Mouse (Mus musculus): ENCODE data around the gene Vps9d1. TPM values are rescaled to one million over a fixed set of nuclear protein-coding genes. Genes with fewer than 3 reads are reported as not detected.
"Not testable (repeated sequence)": the region's sequence is repeated elsewhere in the genome, so short reads cannot be mapped to it uniquely, and the experiment has no call there.

The Vps9d1 gene
- polyA plus RNA-seq, 1 experiment from 2014 or later, result 47.2 TPM

DNA sequence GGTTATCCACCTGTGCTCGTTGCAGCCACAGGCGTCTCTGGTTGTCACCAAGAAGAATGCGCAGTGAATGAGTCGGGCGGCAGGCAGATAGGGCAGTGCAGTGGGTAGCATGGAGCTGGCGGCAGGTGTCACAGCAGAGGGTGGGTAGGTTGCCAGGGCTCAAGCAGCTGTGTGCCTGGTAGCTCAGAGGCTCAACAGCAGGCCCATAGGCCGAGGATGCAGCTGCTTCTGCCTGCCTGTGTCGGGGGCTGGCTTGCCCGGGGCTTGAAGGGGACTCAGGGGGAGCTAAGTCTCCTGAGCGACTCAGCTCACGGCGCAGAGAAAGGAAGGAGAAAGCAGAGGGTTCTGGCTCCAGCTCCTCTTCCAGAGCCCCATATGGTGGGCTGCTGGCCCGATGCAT lies 20.8 kb downstream of the Vps9d1 start:
- Histone ChIP-seq H3K27me3 (peaks cover 28% of the 10 kb centered on the region), H3K27ac (replicated peaks) (no peak overlapping the region), H3K9ac (replicated peaks) (no peak overlapping the region), H3K9me3 (no peaks in the 10 kb centered on the region), H3K4me2 (replicated peaks) (no peak overlapping the region), H3K36me3 (0 out of 2 replicates have a peak, but pooled peaks cover 11% of the 10 kb centered on the region), H3K4me1 (peaks cover 20% of the 10 kb centered on the region), H3K4me3 (no peak overlapping the region)
- 60% methylated on average over 13 of the region's 13 CpGs for WGBS
- ATAC-seq (replicated peaks), result no peak

GRCm38 (mm10) chr8:123232553-123232952 lies 21.6 kb downstream of the Vps9d1 start:
- H3K4me1 ChIP-seq, result peaks cover 20% of the 10 kb centered on the region
- no peak for ATAC-seq (replicated peaks)
- H3K4me2 ChIP-seq (replicated peaks), result no peak overlapping the region
- H3K27ac ChIP-seq (replicated peaks), result no peak overlapping the region
- no peak overlapping the region for H3K4me3 ChIP-seq
- H3K36me3 ChIP-seq, result 0 out of 2 replicates have a peak, but pooled peaks cover 13% of the 10 kb centered on the region
- H3K9me3 ChIP-seq, result no peaks in the 10 kb centered on the region
- WGBS, result 42% methylated on average over 7 of the region's 7 CpGs
- no peak overlapping the region for H3K9ac ChIP-seq (replicated peaks)
- peaks cover 28% of the 10 kb centered on the region for H3K27me3 ChIP-seq

- H3K27me3 ChIP-seq, result peaks cover 24% of the 10 kb centered on the region
- H3K4me2 ChIP-seq (replicated peaks), result no peak overlapping the region
- no peak overlapping the region for H3K27ac ChIP-seq (replicated peaks)
- no peaks in the 10 kb centered on the region for H3K9me3 ChIP-seq
- no peak overlapping the region for H3K4me3 ChIP-seq
- 50% methylated on average over 5 of the region's 5 CpGs for WGBS
- H3K9ac ChIP-seq (replicated peaks), result no peak overlapping the region
- no peak for ATAC-seq (replicated peaks)
- 0 out of 2 replicates have a peak, but pooled peaks cover 20% of the 10 kb centered on the region for H3K36me3 ChIP-seq
- H3K4me1 ChIP-seq, result peaks cover 20% of the 10 kb centered on the region
Observed at GRCm38 (mm10) chr8:123231742-123232141, 22.4 kb downstream of the Vps9d1 start.

- H3K4me3 ChIP-seq; H3K4me2 ChIP-seq (replicated peaks); H3K9ac ChIP-seq (replicated peaks); H3K9me3 ChIP-seq; H3K27ac ChIP-seq (replicated peaks); ATAC-seq (replicated peaks): not testable (repeated sequence)
- peaks cover 14% of the 10 kb centered on the region for H3K27me3 ChIP-seq
- 85% methylated on average over 11 of the region's 11 CpGs for WGBS
- H3K4me1 ChIP-seq, result peaks cover 15% of the 10 kb centered on the region
- H3K36me3 ChIP-seq, result 0 out of 2 replicates have a peak, but pooled peaks cover 20% of the 10 kb centered on the region
Observed at GRCm38 (mm10) chr8:123230326-123230725, 23.8 kb downstream of the Vps9d1 start.

DNA sequence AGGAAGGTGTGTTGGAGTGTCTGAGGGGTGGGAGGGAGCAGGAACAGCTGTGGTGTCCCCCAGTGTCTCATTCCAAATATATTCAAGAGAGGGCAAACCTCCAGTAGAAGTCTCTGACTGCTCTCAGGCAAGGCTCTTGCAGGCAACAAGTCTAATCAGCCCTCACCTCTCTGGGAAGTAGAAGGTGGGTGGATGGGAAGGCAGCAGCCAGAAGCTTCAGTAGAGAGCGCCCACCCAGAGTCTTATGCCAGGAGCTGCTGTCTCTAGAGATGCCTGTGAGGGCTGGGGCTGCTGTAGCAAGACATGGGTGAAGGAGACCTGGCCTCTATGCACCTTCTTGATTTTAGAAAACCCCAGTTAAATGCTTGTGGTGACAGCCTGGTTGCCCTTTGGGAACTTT lies 25.7 kb downstream of the Vps9d1 start:
- H3K9me3 ChIP-seq, result no peaks in the 10 kb centered on the region

DNA sequence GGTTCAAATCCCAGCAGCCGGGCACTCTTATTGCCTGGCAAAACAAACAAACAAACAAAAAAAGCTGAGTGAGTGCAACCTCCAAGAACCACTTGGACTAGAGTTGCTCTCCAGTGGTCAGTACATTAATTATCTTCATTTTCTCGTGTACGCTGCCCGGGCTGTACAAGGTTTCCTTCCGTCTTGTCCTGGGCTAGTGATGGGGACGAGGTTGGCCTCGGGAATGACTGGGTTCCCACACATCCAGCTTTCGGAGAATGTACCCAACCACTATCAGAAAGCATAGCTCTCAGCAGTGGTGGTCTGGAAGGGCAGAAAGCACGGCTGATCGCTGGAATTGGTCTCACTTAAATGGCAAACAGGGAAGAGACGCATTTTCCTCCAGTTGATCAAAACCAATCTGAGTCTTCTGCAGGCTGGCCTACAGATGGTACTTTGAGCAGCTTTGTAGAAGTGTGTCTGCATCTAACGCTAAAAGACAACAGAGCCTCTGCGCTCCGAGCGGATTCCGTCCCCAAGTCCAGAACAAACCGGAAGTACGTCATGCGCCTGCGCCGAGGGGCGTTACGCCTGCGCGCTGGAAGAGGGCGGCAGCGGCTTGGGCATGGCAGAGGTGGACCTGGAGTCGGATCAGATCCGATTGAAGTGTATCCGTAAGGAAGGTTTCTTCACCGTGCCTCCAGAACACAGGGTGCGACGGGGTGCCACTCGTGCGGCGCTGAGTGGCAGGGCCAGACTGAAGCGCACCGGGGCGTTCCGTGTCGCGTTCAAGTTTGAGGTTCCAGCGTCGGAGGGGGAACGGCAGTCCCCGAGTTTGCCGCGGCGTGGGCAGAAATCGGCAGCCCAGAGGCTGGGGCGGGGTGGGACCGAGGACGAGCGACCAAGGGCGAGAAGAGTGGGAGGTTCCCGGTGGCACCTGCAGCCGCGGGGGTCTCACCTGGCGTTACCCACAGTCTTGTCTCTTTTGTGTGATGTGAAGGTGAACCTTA lies 29.6 kb downstream of the Vps9d1 start, which contains the start of gene Cdk10:
Gene Cdk10 (plus strand): TSS at position 565 of the 989 bp plus-strand sequence.
- 4% methylated on average over 59 of the region's 59 CpGs for WGBS
- H3K4me3 ChIP-seq, result peak within 1 kb of the TSS; percentile 83
- H3K27ac ChIP-seq (replicated peaks), result peak within 1 kb of the TSS; percentile 84
- no peaks in the 10 kb centered on the region for H3K9me3 ChIP-seq
- H3K36me3 ChIP-seq, result 0 out of 2 replicates have a peak, but pooled peaks cover 16% of the 10 kb centered on the region
- peaks cover 17% of the 10 kb centered on the region for H3K4me1 ChIP-seq
- H3K4me2 ChIP-seq (replicated peaks), result peak within 1 kb of the TSS; percentile 98
- ATAC-seq (replicated peaks), result peak; percentile 93
- H3K9ac ChIP-seq (replicated peaks), result peak within 1 kb of the TSS; percentile 83
- H3K27me3 ChIP-seq, result no peaks in the 10 kb centered on the region

More for the DNA sequence above, 25.7 kb downstream of the Vps9d1 start:
- no peak for ATAC-seq (replicated peaks)
- Histone ChIP-seq H3K4me1 (peaks cover 17% of the 10 kb centered on the region), H3K4me2 (replicated peaks) (no peak overlapping the region), H3K4me3 (no peak overlapping the region), H3K27me3 (no peaks in the 10 kb centered on the region), H3K9ac (replicated peaks) (no peak overlapping the region), H3K27ac (replicated peaks) (no peak overlapping the region), H3K36me3 (0 out of 2 replicates have a peak, but pooled peaks cover 20% of the 10 kb centered on the region)
- 100% methylated on average over 1 of the region's 1 CpGs for WGBS

DNA sequence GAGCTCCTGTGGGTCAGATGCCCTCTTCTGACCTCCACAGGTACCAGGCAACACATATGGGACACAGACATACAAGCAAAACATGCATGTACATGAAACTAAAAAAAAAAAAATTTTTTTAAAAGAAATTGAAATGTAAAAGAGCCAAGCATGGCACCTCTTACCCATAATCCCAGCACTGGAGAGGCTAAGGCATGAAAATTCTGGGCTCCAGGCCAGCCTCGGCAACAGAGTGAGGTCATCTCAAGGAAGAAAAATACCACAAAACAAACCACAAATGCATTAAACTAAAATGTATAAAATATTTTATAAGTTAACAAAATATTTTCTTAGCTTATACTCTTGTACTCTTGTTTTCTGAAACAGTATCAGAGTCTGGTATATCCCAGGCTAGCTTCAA lies 33.2 kb downstream of the Vps9d1 start:
- no peak overlapping the region for H3K9ac ChIP-seq (replicated peaks)
- H3K4me1 ChIP-seq, result peaks cover 17% of the 10 kb centered on the region
- WGBS, result 73% methylated on average over 1 of the region's 1 CpGs
- H3K4me2 ChIP-seq (replicated peaks), result no peak overlapping the region
- no peaks in the 10 kb centered on the region for H3K36me3 ChIP-seq
- no peaks in the 10 kb centered on the region for H3K27me3 ChIP-seq
- no peaks in the 10 kb centered on the region for H3K9me3 ChIP-seq
- H3K27ac ChIP-seq (replicated peaks), result no peak overlapping the region
- ATAC-seq (replicated peaks), result no peak
- H3K4me3 ChIP-seq, result no peak overlapping the region

- Histone ChIP-seq H3K27ac (replicated peaks) (no peak overlapping the region), H3K4me2 (replicated peaks) (no peak overlapping the region), H3K4me3 (no peak overlapping the region), H3K36me3 (no peaks in the 10 kb centered on the region), H3K9me3 (no peaks in the 10 kb centered on the region), H3K9ac (replicated peaks) (no peak overlapping the region), H3K27me3 (no peaks in the 10 kb centered on the region), H3K4me1 (peaks cover 21% of the 10 kb centered on the region)
- ATAC-seq (replicated peaks), result no peak
- 80% methylated on average over 3 of the region's 3 CpGs for WGBS
Observed at GRCm38 (mm10) chr8:123215430-123215829, 38.7 kb downstream of the Vps9d1 start.

DNA sequence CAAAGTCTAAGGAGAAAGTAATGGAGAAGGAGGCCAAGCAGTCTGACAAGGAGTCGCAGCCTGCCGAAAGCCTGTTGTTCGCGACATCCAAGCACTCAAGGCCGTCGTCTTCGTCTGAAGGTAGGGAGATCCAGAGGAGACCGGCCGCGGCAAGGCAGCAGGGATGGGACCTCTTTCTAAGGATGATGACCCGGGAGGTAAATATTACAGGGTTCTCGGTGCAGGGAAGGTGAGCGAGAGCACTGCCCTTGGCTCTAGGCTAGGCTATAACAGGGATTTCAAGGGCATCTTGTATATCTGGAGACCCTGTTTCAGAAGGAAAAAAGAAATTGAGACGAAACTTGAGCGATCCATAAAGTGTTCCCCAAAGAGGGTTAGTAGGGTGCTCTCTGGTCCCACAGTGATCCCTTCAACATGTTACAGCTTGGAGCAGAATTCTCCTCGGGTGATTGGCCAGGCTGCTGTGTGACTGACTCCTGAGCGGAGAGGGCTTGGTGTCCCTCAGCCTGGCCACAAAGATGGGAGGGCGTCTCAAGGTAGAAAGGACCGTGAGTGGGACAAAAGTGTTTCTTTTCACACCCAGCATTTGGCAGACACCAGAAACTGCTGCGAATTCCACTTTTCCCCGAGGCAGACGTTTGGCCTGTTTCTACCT lies 40.9 kb downstream of the Vps9d1 start:
- WGBS, result 20% methylated on average over 22 of the region's 22 CpGs
- Histone ChIP-seq H3K4me1 (peaks cover 21% of the 10 kb centered on the region), H3K4me3 (peak overlapping the region; percentile 89), H3K36me3 (peaks cover 19% of the 10 kb centered on the region), H3K4me2 (replicated peaks) (peak overlapping the region; percentile 95), H3K27ac (replicated peaks) (no peak overlapping the region), H3K9ac (replicated peaks) (peak overlapping the region; percentile 94), H3K9me3 (no peaks in the 10 kb centered on the region), H3K27me3 (no peaks in the 10 kb centered on the region)
- ATAC-seq (replicated peaks), result no peak; the same call in 1 of the 2 replicates

DNA sequence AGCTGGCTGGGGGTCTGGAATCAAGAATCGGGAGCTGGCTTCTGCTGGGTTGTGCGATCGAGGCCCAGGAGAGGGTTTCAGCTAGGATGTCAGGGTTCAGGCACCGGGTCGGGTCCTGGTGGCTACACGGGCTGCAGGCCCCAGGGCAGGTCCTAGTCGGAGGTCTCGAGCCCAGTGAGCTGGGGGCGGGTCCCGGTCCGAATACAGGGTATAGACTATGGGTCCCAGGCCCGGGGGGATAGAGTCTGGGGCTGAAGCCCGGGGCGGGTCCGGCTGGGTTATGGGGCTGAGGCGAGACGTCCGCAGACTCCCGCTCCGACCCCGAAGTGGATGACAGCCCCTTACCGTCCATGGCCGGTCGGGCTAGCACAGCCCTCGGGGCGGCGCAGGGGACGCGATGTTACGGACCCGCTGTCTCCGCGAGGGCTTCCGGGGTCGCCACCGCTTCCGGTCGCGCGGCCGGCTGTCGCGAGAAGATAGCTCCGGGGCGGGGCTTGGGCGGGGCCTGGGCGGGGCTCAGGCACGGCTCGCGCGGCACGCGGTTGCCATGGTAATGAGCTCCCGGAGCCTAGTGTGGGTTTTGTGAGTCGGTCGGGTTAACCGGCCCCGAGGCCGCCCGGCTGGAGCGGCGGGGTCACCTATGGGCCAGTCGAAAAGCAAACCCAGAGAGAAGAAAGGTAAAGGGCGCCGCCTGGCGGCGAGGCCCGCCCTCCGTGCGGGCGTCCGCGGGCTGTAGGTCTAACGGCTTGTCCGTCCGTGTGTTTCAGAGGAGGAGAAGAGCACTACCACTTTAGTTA lies 41.6 kb downstream of the Vps9d1 start, which contains the start of the genes Chmp1a and Spata33:
Gene Chmp1a (minus strand): TSS at position 443 of the 797 bp plus-strand sequence.
Gene Spata33 (plus strand): TSS at position 512 of the 797 bp plus-strand sequence.
- Histone ChIP-seq H3K4me2 (replicated peaks) (peak within 1 kb of the TSS; percentile 95), H3K27ac (replicated peaks) (0 out of 2 replicates have a peak within 1 kb of the TSS, but pooled peaks have one; percentile 27), H3K4me3 (peak within 1 kb of the TSS; percentile 89), H3K9me3 (no peaks in the 10 kb centered on the region), H3K4me1 (peaks cover 21% of the 10 kb centered on the region), H3K27me3 (no peaks in the 10 kb centered on the region), H3K36me3 (peaks cover 26% of the 10 kb centered on the region), H3K9ac (replicated peaks) (peak within 1 kb of the TSS; percentile 94)
- WGBS, result 1% methylated on average over 76 of the region's 76 CpGs
- ATAC-seq (replicated peaks), result peak; percentile 94

- ATAC-seq (replicated peaks), result no peak
- no peaks in the 10 kb centered on the region for H3K27me3 ChIP-seq
- H3K27ac ChIP-seq (replicated peaks), result no peak overlapping the region
- H3K4me2 ChIP-seq (replicated peaks), result peak overlapping the region; percentile 95
- H3K9ac ChIP-seq (replicated peaks), result peak overlapping the region; percentile 94
- WGBS, result 53% methylated on average over 10 of the region's 10 CpGs
- peaks cover 21% of the 10 kb centered on the region for H3K4me1 ChIP-seq
- H3K36me3 ChIP-seq, result peaks cover 32% of the 10 kb centered on the region
- peak overlapping the region; percentile 89 for H3K4me3 ChIP-seq
- H3K9me3 ChIP-seq, result no peaks in the 10 kb centered on the region
Observed at GRCm38 (mm10) chr8:123211876-123212275, 42.3 kb downstream of the Vps9d1 start.
